Mouse (Mus musculus): ENCODE data around the gene Pkhd1.

- TF ChIP-seq POLR2A (IDR thresholded peaks at IDR 0.05; ENCODE audit: insufficient read depth, low read length) (no peak), CTCF (IDR thresholded peaks at IDR 0.05; ENCODE audit: low read depth, low read length) (no peak)
These were observed 548.1 kb downstream of the Pkhd1 start for GRCm38 (mm10) chr1:20069733-20070132.
